Mouse (Mus musculus) right cerebral cortex, postnatal 4 days (tissue): ENCODE measurements around the gene Gm11232.

ENCODE experiments used
- DNase-seq: peaks from one replicate; pipeline ENCODE4 v3.0.0-alpha.2; 2022

Gm11232 gene

DNA sequence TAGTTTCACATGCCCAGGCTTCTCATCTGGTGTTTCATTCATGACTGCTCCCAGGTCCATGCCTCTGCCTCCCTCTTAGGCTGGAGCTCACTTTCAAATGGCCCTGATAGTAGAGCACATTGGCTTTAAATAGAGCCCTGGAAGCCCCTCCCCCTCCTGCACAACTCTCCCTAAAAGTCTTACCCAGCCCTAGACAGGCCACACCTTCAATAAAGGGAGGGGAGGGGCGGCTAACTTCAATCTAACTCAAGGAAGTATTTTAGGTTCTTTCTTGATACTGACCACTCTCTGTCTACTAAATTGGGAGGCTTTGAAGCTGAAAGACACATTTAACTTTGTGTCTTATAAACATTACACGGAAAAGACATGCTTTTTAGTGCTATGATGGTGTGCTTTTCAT is at the start of gene Gm11232:
Gm11232 (minus strand) TSS at position 101 of the 400 bp plus-strand sequence.
- DNase-seq, result no peak

DNA sequence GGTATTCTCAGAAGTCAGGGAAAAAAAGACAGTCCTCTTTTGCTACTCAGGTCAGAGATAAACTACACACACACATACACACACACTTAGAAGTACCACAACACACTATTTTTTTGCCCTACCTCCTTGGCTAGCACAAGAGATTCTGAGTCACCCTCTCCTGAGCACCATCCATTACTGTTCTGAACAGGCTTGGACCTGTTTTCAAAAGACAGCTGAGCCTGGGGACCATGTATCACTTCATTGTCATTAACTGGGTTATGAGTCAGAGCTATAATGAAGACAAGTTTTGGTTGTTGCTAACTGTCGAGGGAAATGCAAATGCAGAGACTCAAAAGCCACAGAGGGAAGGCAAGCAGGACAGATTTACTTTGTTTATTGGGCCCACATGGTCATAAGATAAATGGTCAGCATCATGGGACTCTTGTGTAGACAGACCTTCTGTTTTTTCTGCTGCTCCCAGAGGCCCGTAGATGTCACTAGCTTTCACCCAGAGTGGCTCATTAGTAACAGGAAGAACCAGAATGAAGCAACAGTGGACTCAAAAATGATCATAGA is 48.3 kb upstream of the Gm11232 start:
- DNase-seq, result no peak

DNA sequence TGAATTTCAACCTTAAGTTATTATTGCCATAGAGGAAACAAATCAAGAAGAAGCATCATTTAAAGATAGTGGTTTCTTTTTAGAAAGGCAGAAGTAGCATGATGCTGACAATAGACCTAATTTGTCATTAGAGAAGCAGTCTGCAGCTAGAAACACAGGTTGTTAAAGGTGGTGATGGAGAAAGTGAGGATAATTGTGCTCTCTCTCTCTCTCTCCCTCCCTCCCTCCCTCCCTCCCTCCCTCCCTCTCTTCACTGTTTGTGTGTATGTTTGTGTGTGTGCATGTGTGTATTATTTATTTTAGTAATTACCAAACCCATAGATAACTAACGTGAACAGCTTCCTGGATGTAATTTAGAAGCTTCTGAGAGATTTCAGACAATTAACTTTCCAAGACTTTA is 7.8 kb upstream of the Gm11232 start:
- DNase-seq, result no peak

DNA sequence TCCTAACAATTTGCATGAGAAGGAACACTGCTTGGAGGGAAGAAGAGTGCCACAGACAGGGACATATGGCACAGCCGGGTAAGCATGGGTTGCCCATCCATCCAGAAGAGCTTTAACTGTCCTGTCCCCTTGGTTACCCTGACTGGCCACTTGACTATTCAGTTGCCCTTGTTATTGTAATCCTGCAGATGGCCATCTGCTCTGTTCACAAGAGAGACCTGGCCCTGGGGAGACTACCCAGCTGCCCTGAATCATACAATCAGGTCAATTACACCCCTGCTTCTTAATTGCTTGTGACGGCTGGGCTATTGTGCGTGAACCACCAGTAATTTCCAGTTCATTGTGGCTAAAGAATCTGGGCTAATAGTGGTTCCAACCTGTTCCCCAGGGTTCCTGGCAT is 7.3 kb upstream of the Gm11232 start:
- no peak for DNase-seq

DNA sequence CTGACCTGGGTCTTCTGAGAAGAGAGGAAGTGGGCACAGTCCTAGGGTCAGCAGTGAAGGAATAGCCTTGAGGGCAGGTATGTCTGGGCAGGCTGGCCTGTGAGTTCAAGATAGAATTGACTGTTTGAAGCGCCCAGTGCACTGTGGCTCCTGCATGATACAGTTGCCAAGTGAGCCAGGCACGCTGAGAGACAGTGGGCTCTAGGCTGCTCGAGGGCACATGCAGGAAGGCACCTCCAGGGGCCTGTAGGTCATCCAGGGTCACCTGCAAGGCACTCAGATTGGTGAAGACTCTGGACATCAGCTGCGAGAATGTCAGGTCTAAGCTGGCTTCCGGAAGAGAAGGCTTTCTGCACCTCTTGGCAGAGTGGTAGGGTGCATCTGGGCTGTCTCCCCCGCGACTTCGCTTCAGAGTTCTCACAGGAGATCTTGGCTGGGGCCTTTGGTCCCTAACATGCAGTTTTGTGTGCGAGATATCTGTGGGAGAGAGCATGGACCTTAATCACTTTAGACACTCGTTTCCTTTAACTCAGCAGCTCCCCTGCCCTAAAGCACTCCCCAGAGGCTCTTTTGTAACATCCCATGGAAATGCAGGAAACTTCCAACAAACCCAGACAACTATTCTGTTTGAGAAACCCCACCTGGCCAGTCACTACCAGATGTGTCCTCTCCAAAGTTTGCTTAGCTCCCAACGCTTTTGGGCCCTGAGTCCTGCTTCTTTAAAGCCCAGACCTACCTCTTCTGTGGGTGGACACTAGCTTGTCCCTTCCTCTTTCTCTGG is 1.1 kb downstream of the Gm11232 start:
- DNase-seq, result no peak

DNA sequence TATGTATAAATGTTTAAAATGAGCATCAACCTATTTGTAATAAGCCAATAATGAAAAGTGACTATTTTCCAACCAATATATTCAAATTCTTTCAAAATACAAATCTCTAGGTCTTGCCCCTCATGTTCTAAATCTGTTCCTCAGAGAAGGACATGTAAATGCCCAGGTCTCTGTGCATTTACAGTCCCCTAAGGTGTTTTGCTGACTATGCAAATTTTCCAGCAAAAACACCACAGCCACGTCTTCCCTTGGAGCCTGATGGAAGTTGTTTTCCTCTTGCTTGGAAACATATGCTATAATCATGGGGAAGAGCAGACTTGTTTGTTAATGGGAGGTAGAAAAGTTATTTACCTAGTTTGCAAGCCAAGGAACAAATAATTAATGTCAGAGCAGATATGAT is 12.0 kb downstream of the Gm11232 start:
- DNase-seq, result no peak

DNA sequence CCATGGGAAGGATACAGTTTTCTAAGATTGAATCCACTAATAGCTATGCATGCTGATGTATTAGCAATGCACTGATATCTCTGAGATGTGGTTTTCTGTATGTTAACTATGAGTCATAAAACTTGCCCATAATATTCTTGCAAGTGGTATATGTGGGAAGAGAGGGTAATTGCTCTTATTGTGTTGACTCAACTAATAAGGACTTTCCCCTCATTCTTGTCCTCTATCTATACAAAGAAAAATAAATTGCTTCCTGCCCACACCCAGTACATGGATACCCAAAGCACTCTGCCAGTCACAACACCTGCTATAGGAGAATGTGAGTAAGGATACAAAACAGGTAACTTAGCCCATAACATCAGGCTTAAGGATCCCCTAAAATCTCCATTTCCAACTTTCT is 21.2 kb downstream of the Gm11232 start:
- no peak for DNase-seq

DNA sequence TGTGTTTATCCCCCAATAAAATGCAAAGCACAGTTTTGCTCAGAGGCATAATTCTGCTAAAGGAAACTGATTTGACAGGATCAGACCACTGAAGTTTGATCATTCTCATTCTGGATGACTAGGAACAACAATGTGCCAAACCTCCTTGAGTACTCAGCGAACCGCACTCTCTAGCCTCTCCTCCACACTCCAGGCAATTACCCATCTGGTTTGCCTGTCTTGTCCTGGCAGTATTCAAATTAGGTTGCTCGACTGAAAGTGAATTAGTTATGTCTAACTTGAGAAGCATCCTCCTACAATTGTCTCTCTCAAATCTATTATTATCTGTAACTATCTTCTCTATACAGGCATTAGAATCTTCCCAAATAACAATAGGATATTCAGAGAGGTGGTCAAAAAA is 22.5 kb downstream of the Gm11232 start:
- no peak for DNase-seq

DNA sequence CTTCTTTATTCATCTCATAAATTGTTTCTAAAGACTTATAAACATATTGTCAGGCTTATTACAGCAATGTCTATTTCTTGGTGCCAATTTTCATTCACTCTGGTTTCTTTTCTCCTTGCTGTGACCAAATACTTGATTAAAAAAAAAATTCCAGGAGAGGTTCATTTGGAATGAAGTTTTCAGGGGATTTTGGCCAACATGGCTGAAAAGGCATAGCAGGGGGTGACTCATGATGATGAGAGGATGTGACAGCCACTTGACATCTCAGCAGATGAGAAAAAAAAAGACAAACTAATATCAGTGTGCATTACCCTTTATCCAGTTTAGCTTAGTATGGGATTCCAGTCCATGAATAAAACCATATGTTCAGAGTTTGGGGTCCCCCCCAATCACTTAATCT is 28.4 kb downstream of the Gm11232 start:
- no peak for DNase-seq

DNA sequence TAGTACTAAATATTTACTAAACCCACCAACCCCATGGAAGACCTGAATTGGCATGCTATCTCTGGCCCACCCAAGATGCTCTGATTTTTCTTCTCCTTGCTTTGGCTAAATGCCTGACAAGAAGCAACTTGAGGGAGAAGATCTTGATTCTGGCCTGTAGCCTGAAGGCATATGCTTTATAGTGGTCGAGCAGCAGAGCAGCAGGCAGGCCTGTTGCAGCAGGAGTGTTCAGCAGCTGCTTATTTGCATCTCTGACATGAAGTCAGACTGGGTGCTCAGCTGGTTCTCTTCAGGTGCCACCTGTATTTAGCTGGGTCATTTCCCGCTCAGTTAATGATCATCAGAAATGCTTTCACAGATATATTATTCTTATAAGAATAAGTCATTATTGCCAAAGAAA is 30.2 kb downstream of the Gm11232 start:
- DNase-seq, result no peak

DNA sequence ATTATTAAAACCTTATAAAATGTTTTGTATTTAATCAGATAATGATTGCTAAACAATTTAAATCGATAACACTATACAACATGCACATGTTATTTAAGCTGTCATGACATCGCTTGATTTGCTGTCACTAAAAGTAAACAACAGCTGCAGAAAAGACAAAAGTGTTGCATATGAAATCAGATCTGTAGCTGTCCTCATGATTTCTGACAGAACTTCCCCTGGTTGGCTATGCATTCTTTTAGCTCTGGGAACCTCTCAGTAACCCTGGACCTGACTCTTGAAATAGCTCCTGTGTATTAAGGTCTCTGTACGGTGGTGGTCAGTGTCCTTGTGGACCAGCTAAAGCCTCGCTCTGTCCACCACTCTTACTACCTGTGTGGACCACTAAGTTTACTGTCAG is 30.7 kb downstream of the Gm11232 start:
- DNase-seq, result no peak

DNA sequence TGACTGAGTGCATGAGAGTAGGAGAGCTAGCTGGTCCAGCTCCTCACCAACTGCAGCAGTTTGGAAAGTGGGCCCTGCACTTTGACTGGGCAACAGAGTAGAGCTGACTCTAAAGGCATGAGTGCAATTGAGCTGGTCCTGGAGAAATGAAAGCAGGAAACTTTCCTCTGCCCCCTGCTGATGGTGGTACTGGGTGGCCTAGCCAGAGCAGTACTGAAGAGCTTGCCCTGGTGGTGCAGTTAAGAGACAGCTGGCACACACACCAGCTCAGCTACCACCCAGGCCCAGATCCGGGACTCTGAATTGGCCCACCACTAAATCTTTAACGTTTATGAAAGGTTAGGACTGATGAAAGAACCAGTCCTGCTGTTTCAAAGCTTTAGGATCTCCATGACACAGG is 31.9 kb downstream of the Gm11232 start:
- no peak for DNase-seq
